Mouse (Mus musculus) olfactory bulb, adult 2 months (tissue): ENCODE data around the gene Pank2.

ENCODE experiments used
- CTCF ChIP-seq: fragments of 200-500 bp; IDR thresholded peaks from 2 replicates; pipeline ENCODE4 v1.5.1; 2012; ENCODE audit warnings: low read depth, mild to moderate bottlenecking, low read length, moderate library complexity; ENCODE audit not compliant: insufficient read depth
- POLR2A ChIP-seq: fragments of 200-500 bp; IDR thresholded peaks from 2 replicates; pipeline ENCODE4 v1.6.1; 2012; ENCODE audit warnings: mild to moderate bottlenecking, low read depth, low read length, moderate library complexity; ENCODE audit not compliant: insufficient read depth

GRCm38 (mm10) chr2:131290669-131291068 lies 28.4 kb downstream of the Pank2 start:
- TF ChIP-seq CTCF (no peak), POLR2A (no peak)
